Mouse (Mus musculus) hindbrain, embryonic 10.5 days (tissue): Measurements from ENCODE around the gene Tapbp. TPM values are rescaled to one million over a fixed set of nuclear protein-coding genes. Genes with fewer than 3 reads are reported as not detected.

Experiments
- DNase-seq: peaks from one replicate; pipeline ENCODE4 v3.0.0-alpha.2; 2017; ENCODE audit warnings: low spot score
- H3K27ac ChIP-seq: fragments of 300-500 bp; sonication (generic); 2 replicates; pipeline ENCODE4 v1.5.1; 2016; ENCODE audit warnings: mild to moderate bottlenecking, moderate library complexity
- H3K27me3 ChIP-seq: fragments of 300-500 bp; sonication (generic); 2 replicates; pipeline ENCODE4 v1.6.1; 2016; ENCODE audit warnings: mild to moderate bottlenecking; ENCODE audit not compliant: poor library complexity, insufficient read depth, severe bottlenecking
- H3K36me3 ChIP-seq: fragments of 300-500 bp; sonication (generic); 2 replicates; pipeline ENCODE4 v1.6.1; 2016; ENCODE audit warnings: mild to moderate bottlenecking, moderate library complexity
- H3K4me1 ChIP-seq: fragments of 300-500 bp; sonication (generic); replicated peaks from 2 replicates; pipeline ENCODE4 v1.6.1; 2016; ENCODE audit warnings: mild to moderate bottlenecking
- H3K4me3 ChIP-seq: fragments of 300-500 bp; sonication (generic); 2 replicates; pipeline ENCODE4 v1.5.1; 2016; ENCODE audit warnings: mild to moderate bottlenecking, moderate library complexity
- H3K9me3 ChIP-seq: fragments of 300-500 bp; sonication (generic); 2 replicates; pipeline ENCODE4 v1.6.1; 2016; ENCODE audit warnings: mild to moderate bottlenecking, moderate library complexity
- WGBS: fragments of 180-500 bp; shearing (Covaris S2); methylation state at CpG from one replicate; pipeline ENCODE4 v1.1.7; 2016; 5-methylcytosine and 5-hydroxymethylcytosine counted together
- polyA plus RNA-seq: library from polyadenylated mRNA; unstranded; fragments of >200 nt; fragmentation: Nextera tagmentation; extraction: Ambion mirVana; gene quantifications from 2 replicates; pipeline ENCODE4 v1.2.1, GENCODE M21; 2016

Gene Tapbp
- polyA plus RNA-seq, 1 experiment from 2014 or later = 17.2 TPM

- Histone ChIP-seq H3K27ac (peak overlapping the region; percentile 35; the same call in 1 of the 2 replicates), H3K9me3 (0 out of 2 replicates have a peak, but pooled peaks cover 2% of the 10 kb centered on the region), H3K27me3 (0 out of 2 replicates have a peak, but pooled peaks cover 17% of the 10 kb centered on the region), H3K4me3 (peak overlapping the region; percentile 61), H3K36me3 (peaks cover 37% of the 10 kb centered on the region), H3K4me1 (peaks cover 66% of the 10 kb centered on the region)
- WGBS = 59% methylated on average over 37 of the region's 37 CpGs
- DNase-seq = no peak
These were observed 2.8 kb downstream of the Tapbp start for GRCm38 (mm10) chr17:33918293-33919203.

GRCm38 (mm10) chr17:33919351-33920281 lies 3.9 kb downstream of the Tapbp start:
- Histone ChIP-seq H3K9me3 (0 out of 2 replicates have a peak, but pooled peaks cover 2% of the 10 kb centered on the region), H3K27me3 (0 out of 2 replicates have a peak, but pooled peaks cover 17% of the 10 kb centered on the region), H3K36me3 (peaks cover 27% of the 10 kb centered on the region), H3K4me3 (peak overlapping the region; percentile 61), H3K4me1 (peaks cover 63% of the 10 kb centered on the region), H3K27ac (peak overlapping the region; percentile 83)
- under 1% methylated on average over 52 of the region's 52 CpGs for WGBS
- DNase-seq = peak; percentile 46

GRCm38 (mm10) chr17:33920282-33921097 lies 4.8 kb downstream of the Tapbp start:
- 0 out of 2 replicates have a peak, but pooled peaks cover 17% of the 10 kb centered on the region for H3K27me3 ChIP-seq
- peak overlapping the region; percentile 83 for H3K27ac ChIP-seq
- WGBS = under 1% methylated on average over 36 of the region's 36 CpGs
- peaks cover 55% of the 10 kb centered on the region for H3K4me1 ChIP-seq
- peak; percentile 88 for DNase-seq
- peak overlapping the region; percentile 61 for H3K4me3 ChIP-seq
- H3K9me3 ChIP-seq = 0 out of 2 replicates have a peak, but pooled peaks cover 2% of the 10 kb centered on the region
- H3K36me3 ChIP-seq = peaks cover 28% of the 10 kb centered on the region

- Histone ChIP-seq H3K4me1 (peaks cover 49% of the 10 kb centered on the region), H3K27ac (no peak overlapping the region), H3K9me3 (0 out of 2 replicates have a peak, but pooled peaks cover 2% of the 10 kb centered on the region), H3K4me3 (0 out of 2 replicates have a peak overlapping the region, but pooled peaks have one; percentile 61), H3K27me3 (0 out of 2 replicates have a peak, but pooled peaks cover 17% of the 10 kb centered on the region), H3K36me3 (peaks cover 37% of the 10 kb centered on the region)
- DNase-seq = no peak
- 86% methylated on average over 7 of the region's 7 CpGs for WGBS
These were observed 5.7 kb downstream of the Tapbp start for GRCm38 (mm10) chr17:33921361-33921760.

- WGBS = 78% methylated on average over 10 of the region's 10 CpGs
- Histone ChIP-seq H3K9me3 (no peaks in the 10 kb centered on the region), H3K36me3 (peaks cover 31% of the 10 kb centered on the region), H3K27ac (no peak overlapping the region), H3K27me3 (no peaks in the 10 kb centered on the region), H3K4me3 (0 out of 2 replicates have a peak overlapping the region, but pooled peaks have one; percentile 5), H3K4me1 (peaks cover 35% of the 10 kb centered on the region)
- no peak for DNase-seq
These were observed 9.0 kb downstream of the Tapbp start for GRCm38 (mm10) chr17:33924577-33925283.

- Histone ChIP-seq H3K36me3 (peaks cover 31% of the 10 kb centered on the region), H3K9me3 (no peaks in the 10 kb centered on the region)
- WGBS = 82% methylated on average over 21 of the region's 21 CpGs
These were observed 9.9 kb downstream of the Tapbp start for GRCm38 (mm10) chr17:33925406-33926116.

GRCm38 (mm10) chr17:33926207-33926932 lies 10.7 kb downstream of the Tapbp start:
- peak; percentile 42 for DNase-seq
- Histone ChIP-seq H3K36me3 (peaks cover 31% of the 10 kb centered on the region), H3K27ac (no peak overlapping the region), H3K4me3 (no peak overlapping the region), H3K4me1 (peaks cover 37% of the 10 kb centered on the region), H3K27me3 (peaks cover 4% of the 10 kb centered on the region; the same call in 1 of the 2 replicates), H3K9me3 (no peaks in the 10 kb centered on the region)
- WGBS = 77% methylated on average over 17 of the region's 17 CpGs

More at GRCm38 (mm10) chr17:33925406-33926116, 9.9 kb downstream of the Tapbp start:
- Histone ChIP-seq H3K27me3 (no peaks in the 10 kb centered on the region), H3K4me1 (peaks cover 34% of the 10 kb centered on the region), H3K4me3 (no peak overlapping the region), H3K27ac (no peak overlapping the region)
- DNase-seq = no peak

- no peak for DNase-seq
- Histone ChIP-seq H3K4me1 (peaks cover 45% of the 10 kb centered on the region), H3K27me3 (peaks cover 5% of the 10 kb centered on the region; the same call in 1 of the 2 replicates), H3K27ac (peak overlapping the region; percentile 95), H3K9me3 (no peaks in the 10 kb centered on the region), H3K36me3 (peaks cover 47% of the 10 kb centered on the region), H3K4me3 (peak overlapping the region; percentile 87)
- 64% methylated on average over 21 of the region's 21 CpGs for WGBS
These were observed 12.7 kb downstream of the Tapbp start for GRCm38 (mm10) chr17:33928251-33928947.

GRCm38 (mm10) chr17:33929371-33930279 lies 13.9 kb downstream of the Tapbp start, which contains the start of gene Rgl2:
Gene Rgl2 (plus strand): TSS chr17:33929543.
- Histone ChIP-seq H3K4me1 (peaks cover 43% of the 10 kb centered on the region), H3K27me3 (peaks cover 5% of the 10 kb centered on the region; the same call in 1 of the 2 replicates), H3K27ac (peak within 1 kb of the TSS; percentile 95), H3K4me3 (peak within 1 kb of the TSS; percentile 87), H3K36me3 (peaks cover 59% of the 10 kb centered on the region), H3K9me3 (no peaks in the 10 kb centered on the region)
- under 1% methylated on average over 80 of the region's 80 CpGs for WGBS
- peak; percentile 95 for DNase-seq
